Mouse (Mus musculus): ENCODE measurements around the gene Dcakd. TPM values are rescaled to one million over a fixed set of nuclear protein-coding genes. Genes with fewer than 3 reads are reported as not detected.

The Dcakd gene
- total RNA-seq, 1 experiment from 2014 or later, result 82.7 TPM

DNA sequence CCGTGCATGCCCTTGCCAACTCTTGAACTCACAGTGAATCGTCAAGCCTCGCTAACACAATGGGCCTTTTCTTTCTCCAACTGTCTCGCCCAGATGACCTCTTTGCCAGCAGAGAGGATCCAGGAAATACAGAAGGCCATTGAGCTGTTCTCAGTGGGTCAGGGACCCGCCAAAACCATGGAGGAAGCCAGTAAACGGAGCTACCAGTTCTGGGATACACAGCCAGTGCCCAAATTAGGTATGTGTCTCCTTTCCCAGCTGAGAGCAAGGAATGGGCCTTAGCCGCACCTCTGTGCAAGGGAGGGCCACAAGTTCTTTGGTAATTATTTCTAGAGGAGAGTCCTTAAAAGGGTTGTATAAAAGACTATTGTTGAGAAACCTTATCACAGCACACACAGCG, 18.2 kb upstream of the Dcakd start:
- DNase-seq, result no peak

- DNase-seq, result no peak
Measured at GRCm38 (mm10) chr11:103043982-103044381, 15.8 kb upstream of the Dcakd start.

DNA sequence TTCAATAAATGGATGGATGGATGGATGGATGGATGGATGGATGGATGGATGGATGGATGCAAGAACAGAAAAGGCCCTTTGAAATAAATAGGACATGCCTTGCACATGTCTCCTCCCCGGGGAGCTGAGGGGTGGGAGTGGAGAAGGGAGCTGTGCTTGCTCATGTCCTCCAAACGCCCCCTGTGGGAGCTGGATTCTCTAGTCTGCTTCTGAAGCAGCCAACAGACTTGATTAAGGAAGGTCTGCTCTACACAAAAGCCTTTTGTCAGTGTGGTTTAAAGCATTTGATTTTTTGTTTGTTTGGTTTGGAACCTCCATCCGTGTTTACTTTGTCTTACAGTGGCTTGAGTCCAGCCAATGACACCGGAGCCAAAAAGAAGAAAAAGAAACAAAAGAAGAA, 14.7 kb upstream of the Dcakd start:
- no peak for DNase-seq

DNA sequence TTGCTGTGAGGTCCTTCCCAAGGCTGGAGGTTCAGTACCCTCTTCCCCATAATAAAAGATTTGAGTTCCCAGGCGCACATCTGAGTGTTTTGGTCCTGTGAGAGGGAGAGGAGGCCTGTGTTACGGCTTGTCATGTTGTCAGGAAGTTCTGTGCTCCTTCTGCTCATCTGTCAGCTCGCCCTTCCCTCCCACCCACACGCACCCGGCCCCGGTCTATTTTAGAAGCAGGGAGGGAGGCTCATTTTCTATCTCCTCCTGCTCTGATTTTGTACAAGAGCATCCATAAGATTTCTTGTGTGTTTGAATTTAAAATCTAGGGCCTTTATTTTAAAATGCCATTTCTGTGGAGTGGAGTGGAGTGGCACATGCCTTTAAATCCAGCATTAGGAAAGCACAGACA, 9.9 kb upstream of the Dcakd start:
- no peak for DNase-seq

DNA sequence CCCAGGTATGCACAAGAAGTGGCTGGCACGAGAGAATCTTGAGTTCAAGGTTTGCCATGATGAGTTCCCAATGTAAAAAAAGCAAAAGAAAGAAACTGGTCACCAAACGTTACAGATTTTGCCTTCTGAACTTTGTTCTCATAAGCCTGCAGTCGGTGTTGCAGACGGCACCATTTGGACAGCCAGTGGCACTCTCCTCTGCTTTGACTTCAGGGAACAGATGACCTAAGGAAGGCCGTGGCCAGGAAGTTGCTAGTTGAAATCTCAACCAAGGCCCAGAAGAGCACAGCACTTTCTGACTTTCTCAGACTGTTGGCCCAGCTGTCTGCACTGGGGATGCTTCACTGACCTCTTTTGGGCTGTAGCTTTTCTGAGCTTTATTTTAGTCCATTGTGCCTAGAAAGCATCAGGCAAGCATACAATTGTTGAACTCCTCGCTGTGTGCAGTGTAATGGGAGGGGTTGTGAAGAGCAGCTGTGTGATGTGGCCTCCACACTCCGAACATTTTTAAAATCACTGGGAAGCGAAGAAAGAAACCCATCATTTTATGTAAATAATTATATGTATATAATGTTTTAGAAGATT, 8.8 kb upstream of the Dcakd start:
- no peak for DNase-seq

DNA sequence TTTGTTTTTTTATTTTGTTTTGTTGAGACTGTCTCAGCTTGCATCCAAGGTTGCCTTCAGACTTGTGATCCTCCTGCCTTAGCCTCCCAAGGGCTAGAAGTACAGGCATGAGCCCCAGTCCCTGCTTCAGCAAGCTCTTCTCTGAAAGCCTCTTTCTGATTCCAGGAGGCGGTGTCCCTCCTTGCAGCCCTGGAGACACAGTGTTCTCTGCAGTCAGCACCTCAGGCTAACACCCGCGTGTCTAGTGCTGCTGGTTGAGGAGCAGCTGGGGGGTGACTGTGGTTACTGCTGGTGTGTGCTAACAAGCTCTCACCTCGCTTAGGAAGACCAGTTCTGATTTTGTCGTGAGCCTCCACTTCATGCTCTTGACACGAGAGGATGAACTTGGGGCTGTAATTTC, 6.9 kb upstream of the Dcakd start:
- no peak for DNase-seq

DNA sequence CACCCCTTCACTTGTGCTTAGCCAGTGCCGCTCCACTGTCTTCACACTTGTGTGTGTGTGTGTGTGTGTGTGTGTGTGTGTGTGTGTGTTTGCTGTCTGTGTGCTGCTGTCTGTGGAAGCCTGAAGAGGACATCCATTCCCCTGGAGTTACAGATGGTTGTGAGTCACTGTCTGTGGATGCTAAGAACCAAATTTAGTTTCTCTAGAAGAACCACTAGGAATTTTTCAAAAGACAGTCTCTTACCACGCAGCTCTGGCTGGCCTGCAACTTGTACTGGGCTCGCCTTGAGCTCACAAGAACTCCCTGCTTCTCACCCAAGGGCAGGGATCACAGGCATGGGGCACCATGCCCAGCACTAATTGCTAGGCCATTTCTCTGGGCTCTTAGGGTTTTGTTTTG, 4.9 kb upstream of the Dcakd start:
- DNase-seq, result no peak

GRCm38 (mm10) chr11:103027570-103028175, 460 bp downstream of the Dcakd start:
- DNase-seq, result no peak

DNA sequence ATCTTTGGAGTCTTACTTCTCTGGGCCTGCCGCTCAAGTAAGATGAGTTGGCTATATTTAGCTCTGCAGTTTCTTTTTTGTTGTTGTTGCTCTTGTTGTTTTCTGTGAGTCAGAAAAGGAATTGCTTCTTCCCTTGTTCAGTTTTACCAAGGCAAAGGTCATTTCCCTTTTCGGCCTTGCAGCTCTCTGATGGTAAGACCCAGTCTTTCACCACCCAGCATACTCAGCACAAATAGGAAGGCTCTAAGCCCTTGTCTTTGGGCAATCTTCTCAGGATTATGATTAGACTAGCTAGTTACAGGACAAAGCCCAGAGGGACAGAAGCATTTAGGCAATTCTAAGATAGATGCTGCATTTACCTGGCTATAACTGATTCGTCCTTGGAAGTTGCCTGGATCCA, 1.2 kb downstream of the Dcakd start:
- DNase-seq, result no peak

DNA sequence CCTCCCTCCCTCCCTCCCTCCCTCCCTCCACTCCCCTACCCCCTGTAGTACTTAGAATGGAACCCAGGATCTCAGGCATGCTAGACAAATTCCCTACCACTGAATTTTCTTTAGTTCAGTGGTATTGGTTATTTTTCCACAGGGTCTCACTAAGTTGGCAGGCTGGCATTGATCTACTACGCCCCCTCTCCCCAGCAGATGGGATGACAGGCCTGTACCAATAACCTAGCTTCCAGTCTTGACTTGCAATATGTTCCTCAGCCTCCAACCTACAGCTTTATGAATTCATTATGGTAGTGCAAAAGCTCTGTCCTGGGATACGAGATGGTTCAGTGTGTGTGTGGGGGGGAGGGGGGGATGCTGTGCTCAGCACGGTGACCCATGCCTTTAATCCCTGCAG, 4.2 kb downstream of the Dcakd start:
- DNase-seq, result no peak

DNA sequence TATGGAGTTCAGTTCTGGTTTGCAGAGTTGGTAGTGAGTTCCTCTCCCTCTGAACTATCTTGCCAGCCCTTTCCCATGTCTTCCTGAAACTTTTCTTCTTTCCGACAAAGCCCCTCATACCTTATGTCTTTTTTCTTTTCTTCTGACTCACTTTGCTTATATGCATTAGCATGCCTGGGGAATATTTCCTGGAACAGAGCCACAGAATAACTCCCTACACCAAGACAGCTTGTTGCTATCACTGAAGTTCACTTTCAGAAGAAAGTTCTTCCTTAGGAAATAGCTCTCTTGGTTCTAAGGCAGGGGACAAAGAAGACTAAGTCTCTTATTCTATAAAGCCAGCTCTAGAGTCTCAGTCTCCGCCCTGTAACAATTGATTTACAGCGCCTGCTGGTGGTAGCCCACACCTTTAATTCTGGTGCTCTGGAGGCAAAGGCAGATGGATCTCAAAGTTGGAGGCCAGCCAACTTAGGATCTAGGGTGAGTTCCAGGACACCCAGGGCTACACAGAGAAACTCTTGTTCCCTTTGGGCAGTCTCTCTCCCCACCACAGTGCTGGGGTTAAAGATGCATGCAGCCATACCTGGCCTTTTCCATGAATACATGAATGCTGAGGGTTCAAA, 7.3 kb downstream of the Dcakd start:
- DNase-seq, result no peak

DNA sequence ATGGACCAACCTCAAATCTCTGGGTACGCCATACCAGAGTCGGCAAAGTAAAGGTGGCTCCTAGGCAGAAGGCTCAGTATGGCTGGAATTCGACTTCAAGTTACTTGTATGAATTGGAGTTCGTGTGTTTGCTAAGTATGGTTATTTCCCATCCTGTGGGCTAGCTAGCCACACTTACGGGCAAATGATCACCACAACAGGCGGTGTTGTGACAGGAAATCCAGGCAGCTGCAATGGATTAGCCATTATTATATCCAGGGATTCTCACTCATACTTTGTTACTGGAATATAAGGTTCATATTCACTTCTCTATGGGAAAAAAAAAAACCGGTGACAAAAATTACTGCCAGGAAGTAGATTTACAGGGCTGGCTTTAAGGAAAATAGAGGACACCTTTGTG, 8.8 kb downstream of the Dcakd start:
- DNase-seq, result no peak

DNA sequence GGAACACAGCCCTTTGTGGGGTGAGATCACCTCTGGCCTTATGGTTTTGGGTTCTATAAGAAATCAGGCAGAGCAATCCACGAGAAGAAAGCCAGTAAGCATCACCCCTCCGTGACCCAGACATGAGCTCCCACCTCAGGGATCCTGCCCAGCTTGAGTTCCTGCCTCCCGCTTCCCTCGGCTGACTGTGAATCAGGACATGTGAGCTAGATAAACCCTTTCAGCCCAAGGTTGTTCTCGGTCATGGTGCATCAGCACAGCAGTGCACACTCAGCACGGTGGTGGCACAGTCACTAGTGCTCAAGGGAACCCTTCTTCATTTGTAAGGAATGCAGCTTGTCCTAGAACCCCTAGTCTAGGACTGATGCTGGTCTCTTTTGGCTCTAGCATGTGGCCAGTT, 9.3 kb downstream of the Dcakd start:
- no peak for DNase-seq

- DNase-seq, result no peak
Measured at GRCm38 (mm10) chr11:103017661-103018060, 10.5 kb downstream of the Dcakd start.

GRCm38 (mm10) chr11:103016930-103017329, 11.2 kb downstream of the Dcakd start:
- DNase-seq, result peak; percentile 100

GRCm38 (mm10) chr11:103015881-103016825, 12.0 kb downstream of the Dcakd start:
- no peak for DNase-seq

DNA sequence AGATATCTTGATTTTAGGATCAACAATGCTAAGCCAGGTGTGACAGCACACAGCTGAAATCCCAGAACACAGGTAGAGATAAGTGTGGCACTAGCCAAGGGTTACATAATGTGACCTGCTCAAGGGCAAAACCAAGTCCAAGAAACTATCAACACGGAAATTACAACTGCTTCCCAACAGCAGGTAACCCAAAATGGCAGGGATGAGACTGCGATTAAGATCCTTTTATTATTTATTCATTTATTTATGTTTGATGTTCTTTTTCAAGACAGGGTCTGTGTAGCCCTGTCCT, 17.0 kb downstream of the Dcakd start:
- no peak for DNase-seq

DNA sequence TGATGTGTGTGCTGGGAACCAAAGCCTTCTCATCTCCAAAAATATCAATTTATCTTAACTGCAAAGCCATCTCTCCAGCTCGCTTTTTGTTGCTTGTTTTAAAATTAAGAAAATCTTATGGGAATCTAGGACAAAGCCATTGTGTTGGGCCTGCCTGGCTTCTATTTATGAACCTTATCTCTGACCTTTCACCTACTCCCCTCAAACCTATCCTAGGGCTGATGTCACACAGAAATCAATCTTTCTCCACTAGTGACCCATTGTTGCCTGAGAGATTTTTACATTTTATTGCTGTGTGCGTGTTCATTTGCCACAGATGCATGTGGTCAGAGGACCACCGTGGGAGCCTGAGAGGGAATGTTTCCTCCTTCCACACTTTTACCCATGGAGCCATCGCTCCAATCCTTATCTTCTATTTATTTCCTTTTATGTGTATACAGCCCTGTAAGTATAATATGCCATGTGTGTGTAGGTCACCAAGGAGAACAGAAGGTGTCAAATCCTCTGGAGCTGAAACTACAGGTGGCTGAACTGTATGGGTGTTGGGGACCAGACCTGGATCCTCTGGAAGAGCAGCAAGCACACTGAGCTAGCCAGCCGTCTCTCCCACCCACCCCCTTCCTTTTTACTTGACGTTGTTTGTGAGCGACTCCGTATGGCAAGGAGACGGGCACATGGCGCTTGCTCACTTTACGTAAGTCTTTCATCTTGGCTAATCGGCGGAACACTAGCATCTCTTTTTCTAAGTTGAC, 17.5 kb downstream of the Dcakd start:
- DNase-seq, result no peak

DNA sequence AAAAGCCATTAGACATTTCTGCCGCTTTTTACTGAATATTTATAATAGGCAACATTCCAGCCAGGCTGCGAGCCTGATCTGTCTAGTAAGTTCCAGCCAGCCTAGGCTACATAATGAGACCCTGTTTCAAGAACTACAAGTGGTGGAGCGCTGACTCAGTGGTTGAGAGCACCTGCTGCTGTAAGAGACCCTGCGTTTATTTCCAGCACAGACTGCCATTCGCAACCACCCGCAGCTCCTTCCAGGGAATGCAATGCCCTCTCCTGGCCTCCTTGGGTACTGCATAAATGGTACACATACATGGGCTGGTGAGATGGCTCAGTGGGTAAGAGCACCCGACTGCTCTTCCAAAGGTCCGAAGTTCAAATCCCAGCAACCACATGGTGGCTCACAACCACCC, 18.9 kb downstream of the Dcakd start:
- DNase-seq, result no peak

- DNase-seq, result no peak
Measured at GRCm38 (mm10) chr11:103008558-103008957, 19.6 kb downstream of the Dcakd start.

DNA sequence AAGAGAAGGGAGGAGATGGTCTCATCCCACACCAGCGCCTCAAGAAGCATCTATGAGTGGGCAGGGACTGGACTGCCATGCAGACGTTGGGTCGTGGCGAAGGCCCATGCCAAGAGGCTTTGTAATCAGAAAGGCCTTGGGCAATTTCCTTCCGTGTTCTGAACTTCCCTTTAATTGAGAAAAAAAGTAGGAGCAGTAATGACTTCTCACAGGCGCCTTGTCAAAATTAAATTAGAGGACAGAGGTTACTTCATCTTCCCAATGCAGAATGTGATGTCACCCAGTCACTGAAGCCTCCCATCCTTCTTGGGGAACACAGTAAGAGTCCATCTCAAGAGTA, 21.2 kb downstream of the Dcakd start:
- DNase-seq, result no peak

- no peak for DNase-seq
Measured at GRCm38 (mm10) chr11:103006286-103007000, 21.7 kb downstream of the Dcakd start.
